In the genomic region with DNA sequence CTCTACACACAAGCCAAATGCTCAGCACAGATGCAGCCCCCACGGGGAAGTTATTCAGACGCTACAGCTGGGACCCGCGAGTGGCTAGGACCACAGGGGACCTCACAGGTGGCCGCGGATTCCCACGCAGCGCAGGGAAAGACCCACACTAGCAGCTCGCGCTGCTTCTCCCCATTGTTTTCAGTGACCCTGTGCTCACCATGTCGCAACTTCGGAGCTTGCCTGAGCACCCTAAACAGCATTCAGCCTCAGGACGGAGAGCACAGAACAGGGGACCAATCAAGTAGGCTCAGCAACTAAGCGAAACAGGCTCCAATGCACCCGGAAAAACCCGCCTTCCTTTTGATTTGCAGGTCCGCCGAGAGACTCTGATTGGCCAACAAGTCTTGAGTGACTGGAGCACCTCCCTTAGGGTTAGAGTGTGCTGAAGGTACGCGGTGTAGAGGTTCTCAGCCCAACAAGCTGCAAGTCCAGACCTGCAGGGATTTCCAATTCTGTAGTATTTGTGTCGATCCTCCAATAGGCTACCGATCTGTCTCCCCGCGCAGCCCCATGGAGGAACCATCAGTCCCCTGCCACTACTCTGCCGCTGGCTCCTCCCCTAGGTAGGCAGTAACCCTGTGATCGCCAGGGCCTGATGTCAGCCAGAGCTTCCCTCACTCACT, we compare ENCODE assay signal across 8 mouse cellular contexts. TPM values are rescaled to one million over a fixed set of nuclear protein-coding genes. Genes with fewer than 3 reads are reported as not detected.
DNase-seq lines count a peak whose midpoint lies in the region; ATAC-seq lines count a peak whose summit lies in the region.
"Not testable (repeated sequence)": the region's sequence is repeated elsewhere in the genome, so short reads cannot be mapped to it uniquely, and the experiment has no call there.

A gene (minus strand): TSS at position 505 of the 665 bp plus-strand sequence.

- not testable (repeated sequence) for H3K36me3 ChIP-seq in hindbrain, embryonic 16.5 days (ENCODE audit: control insufficient read depth, insufficient read depth, low read length); macrophage (ENCODE audit: inconsistent target)

- peak within 1 kb of the TSS; percentile 64 for H3K4me3 ChIP-seq in hindbrain, embryonic 16.5 days (ENCODE audit: low read length)
- peak within 1 kb of the TSS; percentile 70 for H3K4me3 ChIP-seq in macrophage (ENCODE audit: inconsistent target)

- peak; percentile 86 for DNase-seq in T-cell, adult 2 months (ENCODE audit: low spot score)
- DNase-seq in cerebellum, postnatal 36 days: peak; percentile 70 to 71
- peak; percentile 56 for DNase-seq in gastrocnemius, adult 18-20 months (ENCODE audit: low spot score)
- peak; percentile 67 to 78 for DNase-seq in left cerebral cortex, adult 18-20 months (ENCODE audit: low spot score in 2 of 2)
- peak; percentile 83 for DNase-seq in right cerebral cortex, adult 18-20 months
- DNase-seq in urinary bladder, postnatal 10 days (ENCODE audit: low spot score): peak; percentile 15

- H3K4me2 ChIP-seq in hindbrain, embryonic 16.5 days (ENCODE audit: low read length): peak within 1 kb of the TSS; percentile 82

- H3K9ac ChIP-seq in hindbrain, embryonic 16.5 days (ENCODE audit: low read depth, low read length): peak within 1 kb of the TSS; percentile 70

- H3K4me1 ChIP-seq in hindbrain, embryonic 16.5 days (ENCODE audit: control insufficient read depth, insufficient read depth, low read depth, low read length): not testable (repeated sequence)

- peak within 1 kb of the TSS; percentile 70 for H3K27ac ChIP-seq in hindbrain, embryonic 16.5 days (ENCODE audit: low read depth, low read length)
- not testable (repeated sequence) for H3K27ac ChIP-seq in macrophage

- peak; percentile 99 for ATAC-seq in hindbrain, embryonic 16.5 days

- H3K9me3 ChIP-seq in hindbrain, embryonic 16.5 days (ENCODE audit: control insufficient read depth, low read length): not testable (repeated sequence)

- under 1% methylated on average over 24 of the region's 26 CpGs for WGBS in hindbrain, embryonic 16.5 days
- WGBS in macrophage (ENCODE audit: missing documents): under 1% methylated on average over 23 of the region's 26 CpGs

- not testable (repeated sequence) for H3K27me3 ChIP-seq in hindbrain, embryonic 16.5 days (replicated peaks; ENCODE audit: control insufficient read depth, insufficient read depth, low read length)

- not testable (repeated sequence) for H3K79me2 ChIP-seq in macrophage (ENCODE audit: inconsistent target)

RNA-seq across cellular contexts. Expression of the gene that starts here (rescaled TPM):
- total RNA-seq in gastrocnemius, adult 18-20 months (2021): under 1 TPM; 0.17 to 0.32 TPM
- polyA plus RNA-seq in hindbrain, embryonic 16.5 days (2015; fragmentation: Nextera tagmentation; extraction: Ambion mirVana): 1.7 and 1.9 TPM in 2 replicates
- 1 to 10 TPM; 2.6 to 2.7 TPM for total RNA-seq in left cerebral cortex, adult 18-20 months (2021)
- total RNA-seq in macrophage (2018; cell fraction: chromatin; rRNA removed): 1 to 10 TPM in 17 of 26 experiments, under 1 TPM in 6, not detected in 3; 0.31 to 7.5 (median 3.5) TPM
- total RNA-seq in macrophage (2018; cell fraction: cytosol; rRNA removed): 1 to 10 TPM in 15 of 26 experiments, under 1 TPM in 11; 0.09 to 1.5 (median 1.1) TPM
- total RNA-seq in macrophage (2018; cell fraction: nucleus; rRNA removed): 1 to 10 TPM in 15 of 26 experiments, under 1 TPM in 9, not detected in 2; 0.17 to 5.5 (median 1.3) TPM
- polyA plus RNA-seq in macrophage (2018): 0.97 to 1.8 TPM (median 1.0 TPM) in 3 replicates

Comparison
In these comparisons a context has a peak if more than half of its experiments do, and no peak if none do; other contexts are left out.
1. Peak in DNase-seq in gastrocnemius, adult 18-20 months; RNA of the gene not detected or under 1 TPM.
2. DNase-seq: peak in every context shown above with its lines; median percentile 86 in T-cell, adult 2 months; 83 in right cerebral cortex, adult 18-20 months; 72 in left cerebral cortex, adult 18-20 months; 70 in cerebellum, postnatal 36 days; 56 in gastrocnemius, adult 18-20 months; 15 in urinary bladder, postnatal 10 days.